Mouse (Mus musculus) cerebellum, postnatal 36 days (tissue): ENCODE measurements around the gene Hist1h4j.

Source experiments
- DNase-seq, 2 experiments: peaks; one replicate each; pipeline ENCODE4 v3.0.0; 2021 to 2022; ENCODE audit warnings: mixed read lengths in 2 of 2

The Hist1h4j gene

DNA sequence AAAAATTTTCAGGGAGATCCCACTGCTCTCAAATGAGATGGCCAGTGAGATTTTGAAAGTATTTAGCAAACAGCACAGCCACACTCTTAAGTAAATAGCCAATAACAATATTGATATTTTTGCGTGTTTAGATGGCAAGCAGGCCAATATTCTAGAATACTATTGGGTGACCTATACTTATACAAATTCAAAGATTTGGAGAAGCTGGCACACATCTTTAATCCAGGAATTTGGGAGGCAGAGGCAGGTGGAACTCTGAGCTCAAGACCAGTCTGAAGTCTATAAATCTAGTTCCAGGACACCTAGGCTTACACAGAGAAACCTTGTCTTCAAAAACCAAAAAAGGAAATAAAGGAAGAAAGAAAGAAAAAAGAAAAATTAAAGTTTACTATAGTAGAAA is 46.8 kb downstream of the Hist1h4j start:
- DNase-seq = no peak

- DNase-seq = peak; percentile 12 to 21
Measured at GRCm38 (mm10) chr13:21782361-21783254, 47.7 kb downstream of the Hist1h4j start.

GRCm38 (mm10) chr13:21783255-21783617 is 48.4 kb downstream of the Hist1h4j start, which contains the start of gene Hist1h3i:
Hist1h3i (minus strand) TSS chr13:21783370.
- DNase-seq = peak; percentile 41 to 66

- DNase-seq = no peak
Measured at GRCm38 (mm10) chr13:21783734-21784161, 48.9 kb downstream of the Hist1h4j start.

DNA sequence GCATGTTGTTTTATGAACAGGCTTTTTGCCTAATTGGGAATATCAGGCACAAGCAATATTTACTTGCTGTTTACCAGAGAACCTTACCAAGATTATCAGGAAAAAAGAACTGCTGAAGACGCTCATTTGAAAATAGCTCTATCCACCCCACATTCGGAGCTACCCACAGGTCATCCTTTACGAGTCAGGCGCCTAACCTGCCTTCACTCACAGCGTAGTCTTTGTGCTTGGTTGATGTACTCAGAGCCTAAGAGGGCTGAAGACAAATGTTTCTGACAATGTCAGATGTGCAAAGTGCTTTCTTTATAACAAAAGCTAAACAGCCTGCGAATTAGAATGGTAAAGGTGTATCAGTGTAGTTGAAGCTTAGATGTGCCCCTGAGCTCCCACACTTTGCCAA is 49.4 kb downstream of the Hist1h4j start:
- DNase-seq = no peak
